Mouse (Mus musculus) heart, adult 9 months (tissue): ENCODE data around the gene Ccdc116.
"Not testable (repeated sequence)": the region's sequence is repeated elsewhere in the genome, so short reads cannot be mapped to it uniquely, and the experiment has no call there.

Experiments
- DNase-seq, 2 experiments: peaks; one replicate each; pipeline ENCODE4 v3.0.0; 2022; ENCODE audit warnings: low spot score in 2 of 2

Ccdc116 gene

GRCm38 (mm10) chr16:17146772-17147235, at the start of gene Ccdc116:
Gene Ccdc116 (minus strand): TSS chr16:17147229.
- peak; percentile 64 to 71 for DNase-seq

- no peak for DNase-seq
These were observed 46.8 kb upstream of the Ccdc116 start for GRCm38 (mm10) chr16:17193823-17194222.

- no peak for DNase-seq
These were observed 38.4 kb upstream of the Ccdc116 start for GRCm38 (mm10) chr16:17185475-17185874.

GRCm38 (mm10) chr16:17183003-17183402, 36.0 kb upstream of the Ccdc116 start:
- no peak for DNase-seq

- DNase-seq = no peak
These were observed 35.1 kb upstream of the Ccdc116 start for GRCm38 (mm10) chr16:17182136-17182535.

- peak; percentile 37 to 46 for DNase-seq
These were observed 34.4 kb upstream of the Ccdc116 start for GRCm38 (mm10) chr16:17181382-17181781.

GRCm38 (mm10) chr16:17179706-17180105, 32.7 kb upstream of the Ccdc116 start:
- DNase-seq = no peak

- no peak for DNase-seq
These were observed 30.7 kb upstream of the Ccdc116 start for GRCm38 (mm10) chr16:17177623-17178170.

- no peak for DNase-seq
These were observed 28.7 kb upstream of the Ccdc116 start for GRCm38 (mm10) chr16:17175765-17176164.

- DNase-seq = no peak
These were observed 21.0 kb upstream of the Ccdc116 start for GRCm38 (mm10) chr16:17168049-17168448.

- DNase-seq = no peak
These were observed 20.1 kb upstream of the Ccdc116 start for GRCm38 (mm10) chr16:17167179-17167578.

- DNase-seq = not testable (repeated sequence)
These were observed 18.4 kb upstream of the Ccdc116 start for GRCm38 (mm10) chr16:17165478-17165877.

- no peak for DNase-seq
These were observed 7.3 kb upstream of the Ccdc116 start for GRCm38 (mm10) chr16:17154346-17154745.

- DNase-seq = no peak
These were observed 4.8 kb upstream of the Ccdc116 start for GRCm38 (mm10) chr16:17151874-17152273.

GRCm38 (mm10) chr16:17150520-17151258, 3.7 kb upstream of the Ccdc116 start:
- DNase-seq = no peak

GRCm38 (mm10) chr16:17148084-17148483, 1.1 kb upstream of the Ccdc116 start:
- DNase-seq = no peak

GRCm38 (mm10) chr16:17147391-17147929, 431 bp upstream of the Ccdc116 start:
- DNase-seq = no peak

- no peak for DNase-seq
These were observed 2.7 kb downstream of the Ccdc116 start, which contains the start of gene Ydjc for GRCm38 (mm10) chr16:17144339-17144738. Gene Ydjc (plus strand): TSS chr16:17144621.

GRCm38 (mm10) chr16:17137355-17137754, 9.7 kb downstream of the Ccdc116 start:
- DNase-seq = no peak

GRCm38 (mm10) chr16:17132906-17133200, 14.2 kb downstream of the Ccdc116 start:
- no peak for DNase-seq

GRCm38 (mm10) chr16:17132089-17132905, 14.7 kb downstream of the Ccdc116 start, which contains the start of gene Sdf2l1:
Gene Sdf2l1 (minus strand): TSS chr16:17132383.
- DNase-seq = peak; percentile 95 to 96
